Mouse (Mus musculus): ENCODE measurements around the gene Ecpas. TPM values are rescaled to one million over a fixed set of nuclear protein-coding genes. Genes with fewer than 3 reads are reported as not detected.

The Ecpas gene
- polyA plus RNA-seq, 1 experiment = 22.4 TPM

DNA sequence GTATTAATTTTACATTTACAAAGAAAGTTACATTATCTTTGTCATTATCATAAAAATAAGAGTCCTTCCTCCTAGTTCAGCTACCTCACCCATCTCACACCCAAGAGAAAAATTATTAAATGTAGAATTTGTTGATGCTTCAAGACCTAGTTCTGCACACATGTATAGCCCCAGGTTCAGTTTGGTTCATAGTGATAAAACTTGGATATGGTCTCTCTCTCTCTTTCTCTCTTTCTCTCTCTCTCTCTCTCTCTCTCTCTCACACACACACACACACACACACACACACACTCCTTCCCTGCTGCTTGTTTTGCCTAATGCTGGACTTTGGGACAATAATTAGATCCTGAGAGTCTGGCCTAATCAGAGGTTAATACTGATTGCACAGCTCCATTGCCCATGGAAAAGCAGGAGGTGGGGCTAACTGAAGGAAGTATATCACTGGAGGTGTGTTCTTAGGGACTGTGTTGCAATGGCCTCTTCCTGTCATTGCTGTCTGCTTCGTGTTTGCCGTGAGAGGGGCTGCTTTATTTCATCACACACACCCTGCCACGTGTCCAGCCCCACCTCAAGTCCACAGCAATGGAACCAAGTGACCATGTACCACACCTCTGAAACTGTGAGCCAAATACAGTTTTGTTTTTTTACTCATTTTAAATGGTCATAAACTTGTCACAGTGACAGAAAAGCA, 932 bp upstream of the Ecpas start:
- Histone ChIP-seq H3K27me3 (ENCODE audit: control insufficient read depth, insufficient read depth, insufficient read length) (no peaks in the 10 kb centered on the region), H3K4me3 (peak overlapping the region; percentile 67), H3K4me2 (ENCODE audit: low read depth) (peak overlapping the region; percentile 92), H3K36me3 (ENCODE audit: control insufficient read depth, insufficient read depth) (no peaks in the 10 kb centered on the region), H3K79me2 (ENCODE audit: control insufficient read depth, insufficient read depth) (peaks cover 30% of the 10 kb centered on the region), H3ac (ENCODE audit: control insufficient read depth, insufficient read length) (peak overlapping the region; percentile 100)
- TF ChIP-seq CEBPB (IDR thresholded peaks at IDR 0.05; ENCODE audit: insufficient read depth, poor library complexity, severe bottlenecking) = peak; percentile 59; the same call in 1 of the 2 replicates
- TF ChIP-seq E2F4 (IDR thresholded peaks at IDR 0.05; ENCODE audit: insufficient read depth) = no peak
- TF ChIP-seq POLR2A (IDR thresholded peaks at IDR 0.05; ENCODE audit: insufficient read length, low read depth) = no peak

GRCm38 (mm10) chr4:58911831-58912628, 519 bp downstream of the Ecpas start:
- H3K36me3 ChIP-seq (ENCODE audit: control insufficient read depth, insufficient read depth) = no peaks in the 10 kb centered on the region
- H3K27me3 ChIP-seq (ENCODE audit: control insufficient read depth, insufficient read depth, insufficient read length) = no peaks in the 10 kb centered on the region
- peak overlapping the region; percentile 67 for H3K4me3 ChIP-seq
- H3K4me2 ChIP-seq (ENCODE audit: low read depth) = peak overlapping the region; percentile 92
- peak overlapping the region; percentile 100 for H3ac ChIP-seq (ENCODE audit: control insufficient read depth, insufficient read length)
- TF ChIP-seq POLR2A (IDR thresholded peaks at IDR 0.05; ENCODE audit: insufficient read length, low read depth) (peak; percentile 66), MAX (IDR thresholded peaks at IDR 0.05; ENCODE audit: low read depth) (no peak), MYOD1 (IDR thresholded peaks at IDR 0.05; ENCODE audit: control insufficient read depth in 1 of 3, insufficient read length in 2 of 3, low read depth in 2 of 3) (peak in 2 of 3 experiments; percentile 50 to 58), POLR2AphosphoS2 (IDR thresholded peaks at IDR 0.05; ENCODE audit: insufficient read length, low read depth) (peak; percentile 24), MYOG (IDR thresholded peaks at IDR 0.05; ENCODE audit: control insufficient read depth in 1 of 3, insufficient read depth in 1 of 3, insufficient read length in 2 of 3, low read depth in 2 of 3) (peak in 1 of 3 experiments; percentile 2)
- H3K79me2 ChIP-seq (ENCODE audit: control insufficient read depth, insufficient read depth) = peaks cover 44% of the 10 kb centered on the region

DNA sequence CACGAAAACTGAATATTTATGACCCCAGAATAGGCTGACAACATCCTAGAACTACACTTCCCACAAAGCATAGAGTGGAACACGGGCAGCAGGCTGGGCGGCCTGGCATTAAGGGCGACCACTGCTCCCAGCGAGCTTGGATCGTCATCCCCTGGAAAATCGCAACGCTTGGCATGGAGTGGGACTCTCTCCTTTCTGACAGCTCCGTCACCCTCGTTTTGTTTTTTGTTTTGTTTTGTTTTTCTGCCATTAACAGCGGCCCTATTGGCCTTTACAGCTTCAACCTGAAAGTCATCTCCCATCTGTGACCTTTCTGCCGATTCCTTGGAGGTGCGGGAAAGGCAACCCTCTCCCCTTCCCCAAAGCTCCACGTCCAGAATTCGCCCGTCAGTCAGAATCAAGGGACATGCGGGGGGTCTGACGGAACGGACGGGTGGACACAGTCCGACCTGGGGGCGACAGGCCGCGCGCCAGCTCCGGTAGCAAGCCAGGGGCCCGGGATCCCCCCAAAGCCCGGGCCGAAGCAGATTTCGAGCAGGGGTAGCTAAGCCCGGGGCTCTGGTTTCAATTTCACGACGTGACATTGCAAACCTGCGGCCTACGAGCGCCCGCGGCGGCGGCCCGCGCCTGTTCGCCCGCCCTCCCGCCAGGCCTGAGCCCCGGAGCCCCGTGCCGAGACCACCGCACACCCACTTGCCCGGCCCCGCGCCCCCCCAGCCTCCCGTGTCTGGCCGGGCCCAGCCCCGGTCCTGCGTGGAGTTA, 1.3 kb downstream of the Ecpas start:
- H3K4me3 ChIP-seq = peak overlapping the region; percentile 67

DNA sequence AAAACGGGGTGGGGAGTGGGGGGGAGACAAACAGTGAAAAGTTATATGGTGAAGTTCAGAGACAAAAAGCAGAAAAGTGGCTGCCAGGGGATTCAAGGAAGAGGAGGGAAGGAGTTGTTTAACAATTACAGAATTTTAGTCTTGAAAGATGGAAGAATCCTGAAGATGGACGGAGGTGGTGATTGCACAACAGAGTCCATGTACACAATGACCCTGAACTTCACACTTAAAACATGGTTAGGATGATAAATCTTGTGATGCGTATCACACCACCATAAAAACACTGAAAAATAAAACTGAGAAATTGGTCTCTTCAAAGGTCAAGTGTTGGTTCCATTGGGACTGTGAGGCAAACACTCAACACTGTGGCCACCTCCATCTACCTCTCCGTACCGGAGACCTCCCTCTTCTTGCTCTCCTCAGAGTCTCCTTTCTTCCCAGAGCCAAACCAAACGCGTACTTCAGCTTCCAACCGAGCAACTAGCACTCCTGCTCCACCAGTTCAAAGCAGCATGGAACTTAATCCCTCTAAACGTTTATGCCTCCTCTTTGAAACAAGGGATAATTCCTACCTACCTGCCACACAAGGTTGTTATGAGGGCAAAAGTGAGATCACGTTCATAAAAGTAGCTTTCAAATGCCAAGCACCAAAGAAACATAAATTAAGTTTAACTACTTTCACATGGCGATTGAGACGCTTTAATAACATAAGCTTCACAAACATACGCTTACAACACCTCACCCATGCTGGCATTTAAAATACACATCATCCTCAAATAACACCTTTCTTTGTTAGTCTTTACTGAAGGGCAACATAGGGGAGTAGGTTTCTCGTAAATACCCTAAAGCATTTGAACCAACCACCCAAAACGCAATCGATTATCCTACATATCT, 2.1 kb downstream of the Ecpas start:
- no peaks in the 10 kb centered on the region for H3K36me3 ChIP-seq (ENCODE audit: control insufficient read depth, insufficient read depth)
- H3K4me2 ChIP-seq (ENCODE audit: low read depth) = peak overlapping the region; percentile 86
- no peak for TF ChIP-seq USF1 (IDR thresholded peaks at IDR 0.05; ENCODE audit: low read depth)
- 0 out of 2 replicates have a peak, but pooled peaks have one; percentile 7 for TF ChIP-seq CEBPB (IDR thresholded peaks at IDR 0.05; ENCODE audit: insufficient read depth, poor library complexity, severe bottlenecking)
- TF ChIP-seq REST (IDR thresholded peaks at IDR 0.05; ENCODE audit: insufficient read depth, insufficient read length) = no peak
- TF ChIP-seq POLR2A (IDR thresholded peaks at IDR 0.05; ENCODE audit: insufficient read length, low read depth) = no peak
- TF ChIP-seq E2F4 (IDR thresholded peaks at IDR 0.05; ENCODE audit: insufficient read depth) = no peak
- TF ChIP-seq TCF12 (IDR thresholded peaks at IDR 0.05; ENCODE audit: insufficient read depth, poor library complexity, severe bottlenecking) = no peak
- peak overlapping the region; percentile 67 for H3K4me3 ChIP-seq
- peaks cover 60% of the 10 kb centered on the region for H3K79me2 ChIP-seq (ENCODE audit: control insufficient read depth, insufficient read depth)
- peak overlapping the region; percentile 100 for H3ac ChIP-seq (ENCODE audit: control insufficient read depth, insufficient read length)
- H3K27me3 ChIP-seq (ENCODE audit: control insufficient read depth, insufficient read depth, insufficient read length) = no peaks in the 10 kb centered on the region

More for the DNA sequence above, 1.3 kb downstream of the Ecpas start:
- TF ChIP-seq POLR2A (IDR thresholded peaks at IDR 0.05; ENCODE audit: insufficient read length, low read depth) (peak; percentile 46), TCF12 (IDR thresholded peaks at IDR 0.05; ENCODE audit: insufficient read depth, poor library complexity, severe bottlenecking) (no peak), POLR2AphosphoS2 (IDR thresholded peaks at IDR 0.05; ENCODE audit: insufficient read length, low read depth) (peak; percentile 54)
- Histone ChIP-seq H3K27me3 (ENCODE audit: control insufficient read depth, insufficient read depth, insufficient read length) (no peaks in the 10 kb centered on the region), H3K4me2 (ENCODE audit: low read depth) (peak overlapping the region; percentile 86), H3K36me3 (ENCODE audit: control insufficient read depth, insufficient read depth) (no peaks in the 10 kb centered on the region), H3K79me2 (ENCODE audit: control insufficient read depth, insufficient read depth) (peaks cover 52% of the 10 kb centered on the region), H3ac (ENCODE audit: control insufficient read depth, insufficient read length) (peak overlapping the region; percentile 100)

DNA sequence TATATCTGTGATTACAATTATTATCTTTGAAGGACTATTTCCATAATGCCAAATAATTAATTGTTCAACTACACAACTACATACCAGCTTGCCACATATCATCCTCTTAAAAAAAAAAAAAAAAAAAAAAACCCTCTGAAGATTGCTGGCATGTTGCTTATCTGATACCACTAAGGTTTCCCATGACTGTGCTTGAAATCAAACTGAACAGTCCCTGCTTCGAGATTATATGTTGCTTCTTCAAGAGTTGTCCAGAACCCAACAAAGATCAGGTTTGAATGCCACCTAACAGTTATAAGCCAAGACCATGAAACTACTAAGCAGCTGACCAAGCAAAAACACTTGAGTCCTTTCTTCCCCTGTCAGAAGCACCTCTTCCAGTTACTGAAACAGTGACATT, 5.1 kb downstream of the Ecpas start:
- no peak overlapping the region for H3K4me2 ChIP-seq (ENCODE audit: low read depth)
- H3ac ChIP-seq (ENCODE audit: control insufficient read depth, insufficient read length) = no peak overlapping the region
- peaks cover 90% of the 10 kb centered on the region for H3K79me2 ChIP-seq (ENCODE audit: control insufficient read depth, insufficient read depth)
- H3K36me3 ChIP-seq (ENCODE audit: control insufficient read depth, insufficient read depth) = no peaks in the 10 kb centered on the region
- H3K27me3 ChIP-seq (ENCODE audit: control insufficient read depth, insufficient read depth, insufficient read length) = no peaks in the 10 kb centered on the region
- no peak overlapping the region for H3K4me3 ChIP-seq
- TF ChIP-seq MAX (IDR thresholded peaks at IDR 0.05; ENCODE audit: low read depth) (no peak), MYOD1 (IDR thresholded peaks at IDR 0.05; ENCODE audit: control insufficient read depth in 1 of 3, insufficient read length in 2 of 3, low read depth in 2 of 3) (no peak), POLR2A (IDR thresholded peaks at IDR 0.05; ENCODE audit: insufficient read length, low read depth) (no peak), POLR2AphosphoS2 (IDR thresholded peaks at IDR 0.05; ENCODE audit: insufficient read length, low read depth) (no peak), USF1 (IDR thresholded peaks at IDR 0.05; ENCODE audit: low read depth) (no peak), MYOG (IDR thresholded peaks at IDR 0.05; ENCODE audit: control insufficient read depth in 1 of 3, insufficient read depth in 1 of 3, insufficient read length in 2 of 3, low read depth in 2 of 3) (no peak), TCF12 (IDR thresholded peaks at IDR 0.05; ENCODE audit: insufficient read depth, poor library complexity, severe bottlenecking) (no peak), SRF (IDR thresholded peaks at IDR 0.05; ENCODE audit: control insufficient read depth, insufficient read length, low read depth) (no peak), TCF3 (IDR thresholded peaks at IDR 0.05; ENCODE audit: insufficient read length, low read depth) (no peak), CEBPB (IDR thresholded peaks at IDR 0.05; ENCODE audit: insufficient read depth, poor library complexity, severe bottlenecking) (no peak), REST (IDR thresholded peaks at IDR 0.05; ENCODE audit: insufficient read depth, insufficient read length) (no peak), E2F4 (IDR thresholded peaks at IDR 0.05; ENCODE audit: insufficient read depth) (no peak)
